Mouse (Mus musculus) layer of hippocampus, adult 9-10 months (tissue): ENCODE data around the gene Pde5a.

Experiments used
- DNase-seq: peaks from one replicate; pipeline ENCODE4 v3.0.0; 2022; ENCODE audit warnings: low spot score

Pde5a gene

DNA sequence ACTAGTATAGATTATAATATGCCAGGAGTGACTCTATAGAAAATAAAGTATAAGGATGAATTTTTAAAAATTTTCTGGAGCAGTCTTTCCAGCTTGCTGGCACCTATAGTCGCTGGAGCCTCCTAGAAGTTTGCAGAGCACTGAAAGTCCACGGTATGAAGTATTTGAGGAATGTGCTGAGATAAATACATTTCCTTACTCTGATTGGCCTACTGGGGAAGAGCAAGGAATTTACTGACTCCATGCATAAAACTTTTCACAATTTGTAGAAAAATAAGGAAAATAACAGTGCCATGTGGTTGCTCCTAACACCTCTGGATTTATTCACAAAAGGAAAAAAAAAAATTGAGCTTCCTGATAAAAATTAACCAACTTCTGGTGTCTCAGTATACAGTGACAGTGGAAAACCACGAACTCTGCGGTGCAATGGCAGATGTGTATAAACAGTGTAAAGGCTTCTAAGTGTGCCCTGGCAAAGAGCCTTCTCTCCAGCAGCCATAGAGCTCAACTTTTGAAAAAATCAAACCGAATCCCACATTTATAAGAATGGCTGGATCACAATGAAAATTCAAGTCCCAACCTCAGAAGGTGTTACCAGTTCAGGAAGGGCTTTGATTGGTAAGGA lies 119.8 kb downstream of the Pde5a start:
- DNase-seq, result no peak

DNA sequence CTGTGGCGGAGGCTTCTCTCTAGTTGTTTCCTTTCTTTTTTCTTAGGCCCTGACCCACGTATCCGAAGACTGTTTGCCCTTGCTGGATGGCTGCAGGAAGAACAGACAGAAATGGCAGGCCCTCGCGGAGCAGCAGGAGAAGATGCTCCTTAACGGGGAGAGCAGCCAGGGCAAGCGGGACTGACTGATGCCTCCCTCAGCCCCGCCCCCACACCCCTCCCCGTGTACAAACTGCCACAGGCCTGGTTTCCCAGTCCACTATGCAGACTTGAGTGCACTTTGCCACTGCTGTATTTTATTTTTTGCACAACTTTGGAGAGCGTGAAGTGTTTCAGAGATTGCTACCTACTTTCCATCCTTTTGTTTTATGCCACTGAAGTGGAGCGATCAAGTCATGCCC lies 126.4 kb downstream of the Pde5a start:
- DNase-seq, result no peak

DNA sequence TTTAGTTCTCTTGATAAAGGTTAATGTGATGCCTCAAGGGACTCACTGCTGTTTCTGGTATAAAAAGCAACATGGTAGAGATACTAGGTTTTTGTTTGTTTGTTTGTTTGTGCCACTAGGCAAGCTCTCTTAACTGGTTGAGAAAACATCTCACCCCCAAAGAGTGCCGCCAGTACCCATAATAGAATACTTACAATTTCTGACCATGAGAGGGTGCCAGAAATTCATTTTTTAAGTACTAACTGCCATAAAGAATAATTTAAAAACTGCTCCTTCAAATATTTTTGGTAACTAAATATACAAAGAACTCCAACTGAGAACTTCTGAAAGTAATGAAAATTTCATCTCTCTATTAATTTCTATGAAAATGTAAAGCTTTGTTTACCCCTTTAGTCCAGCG lies 131.1 kb downstream of the Pde5a start:
- no peak for DNase-seq

DNA sequence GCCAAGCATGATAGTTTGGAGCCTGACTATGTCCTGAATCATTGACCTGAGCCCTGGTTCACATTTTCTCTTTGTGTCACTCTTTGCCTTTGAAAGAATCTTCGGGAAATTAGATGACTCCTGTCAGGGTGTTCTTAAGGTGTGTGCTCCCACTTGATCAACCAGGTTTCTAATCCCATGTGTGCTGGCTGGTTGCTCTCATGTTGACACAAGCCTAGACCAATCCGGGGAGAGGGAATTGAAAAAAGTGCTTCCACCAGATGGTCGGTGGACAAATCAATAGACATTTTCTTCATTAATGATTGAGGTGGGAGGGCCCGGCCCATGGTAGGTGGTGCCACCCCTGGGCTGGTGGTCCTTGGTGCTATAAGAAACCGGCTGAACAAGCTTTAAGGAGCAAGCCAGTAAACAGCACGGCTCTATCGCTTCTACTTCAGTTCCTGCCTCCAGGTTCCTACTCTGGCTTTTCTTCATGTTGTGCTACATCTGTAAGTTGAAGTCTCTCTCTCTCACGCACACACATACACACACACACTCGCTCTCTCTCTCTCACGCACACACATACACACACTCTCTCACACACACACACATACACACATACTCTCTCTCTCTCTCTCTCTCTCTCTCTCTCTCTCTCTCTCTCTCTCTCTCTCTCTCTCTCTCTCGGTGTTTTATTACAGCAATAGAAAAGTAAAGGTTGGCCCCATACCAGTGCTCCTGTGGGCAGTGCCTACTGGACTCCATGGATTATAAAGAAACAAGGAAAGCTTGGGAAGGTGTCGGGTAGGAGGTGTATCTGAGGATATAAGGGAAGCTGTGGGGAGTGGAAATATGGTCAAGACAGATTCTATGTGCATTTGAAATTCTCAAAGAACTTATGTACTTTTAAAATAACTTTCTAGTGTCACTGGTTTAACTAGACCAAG lies 132.1 kb downstream of the Pde5a start:
- no peak for DNase-seq

DNA sequence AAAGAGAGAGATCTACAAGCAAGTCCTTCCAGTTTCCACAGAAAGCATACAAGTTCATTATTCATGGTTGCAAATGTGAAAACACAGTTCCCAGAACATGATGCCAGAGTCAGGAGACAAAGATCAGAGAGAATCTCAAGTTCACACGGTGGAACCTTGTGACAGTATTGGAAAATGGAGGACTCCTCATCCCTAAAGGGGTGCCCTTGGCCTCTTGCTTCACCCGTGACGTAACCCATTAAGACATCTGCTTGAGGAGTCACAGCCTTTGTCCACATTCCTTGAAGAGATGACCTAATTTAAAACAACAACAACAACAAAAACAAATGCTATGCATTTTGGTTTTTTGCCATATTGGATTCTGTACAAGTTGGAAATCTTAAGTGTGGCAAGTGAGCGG lies 136.3 kb downstream of the Pde5a start:
- no peak for DNase-seq

DNA sequence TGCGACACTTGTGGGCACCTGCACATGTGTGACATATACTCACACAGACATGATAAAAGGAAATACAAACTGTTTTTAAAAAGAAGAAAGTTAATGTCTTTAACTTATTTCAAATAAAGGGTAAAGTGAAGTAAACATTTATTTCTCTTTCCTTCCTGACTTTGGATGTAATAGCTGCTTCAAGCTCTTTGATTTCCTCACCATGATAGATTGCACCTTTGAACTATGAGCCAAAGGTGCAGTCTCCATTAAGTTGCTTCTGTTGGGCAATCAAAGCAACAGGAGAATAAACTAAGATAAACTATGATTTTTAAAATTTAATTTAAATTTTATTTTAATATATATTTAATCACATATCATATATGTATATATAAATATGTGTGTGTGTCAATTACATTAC lies 139.5 kb downstream of the Pde5a start:
- no peak for DNase-seq

DNA sequence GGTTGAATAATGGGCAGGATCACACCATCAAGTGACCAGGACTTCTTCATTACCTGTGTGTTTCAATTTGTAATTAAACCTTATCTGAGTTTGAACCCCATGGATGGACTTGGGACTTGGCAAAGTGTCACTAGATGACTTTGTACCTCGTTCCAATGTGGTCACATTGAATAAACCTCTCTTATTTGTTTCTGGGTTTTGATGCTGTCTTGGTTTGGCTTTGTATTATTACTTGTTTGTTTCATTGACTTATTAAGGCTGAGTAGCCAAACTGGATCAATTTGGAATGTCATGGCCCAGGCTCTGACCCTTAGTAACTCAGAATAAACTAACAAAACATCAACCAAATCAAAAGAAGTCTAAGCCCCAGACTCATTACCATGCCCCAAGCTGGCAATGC lies 142.8 kb downstream of the Pde5a start:
- no peak for DNase-seq

DNA sequence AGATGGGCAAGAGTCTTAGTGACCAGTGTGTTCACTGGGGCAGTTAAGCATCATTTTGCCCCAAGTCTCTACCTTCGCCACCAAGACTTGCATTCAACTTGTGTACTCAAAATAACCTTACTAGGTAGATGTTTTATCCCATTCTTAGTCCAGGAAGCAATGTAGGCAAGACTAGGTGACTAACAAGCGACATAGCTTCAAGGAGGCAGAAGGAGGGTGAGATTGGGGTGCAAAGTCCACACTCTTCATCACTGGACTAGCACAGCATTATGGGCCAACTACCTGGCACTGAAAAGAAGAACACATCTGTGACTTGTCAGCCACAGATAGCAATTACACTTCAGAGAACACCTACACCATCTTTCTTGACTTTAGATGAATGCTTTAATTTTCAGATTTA lies 148.1 kb downstream of the Pde5a start:
- DNase-seq, result no peak

DNA sequence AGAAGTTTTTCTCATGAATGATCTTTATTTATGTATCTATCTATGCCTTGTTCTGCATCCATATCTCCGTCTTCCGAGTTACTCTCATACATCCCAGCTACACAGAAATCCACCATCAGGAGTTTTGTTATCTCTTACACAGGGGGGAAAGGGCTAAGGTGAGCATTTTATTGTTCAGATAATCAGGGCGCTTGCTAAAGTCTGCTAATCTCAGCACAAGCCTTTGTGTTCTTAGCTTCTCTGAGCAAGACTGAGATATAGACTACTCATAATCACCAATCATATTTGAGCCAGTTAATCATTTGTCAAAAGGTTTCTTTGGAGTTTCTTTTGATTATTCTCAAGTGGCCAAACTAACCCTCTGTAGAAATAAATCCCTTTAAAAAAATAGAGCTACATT lies 148.8 kb downstream of the Pde5a start:
- no peak for DNase-seq

DNA sequence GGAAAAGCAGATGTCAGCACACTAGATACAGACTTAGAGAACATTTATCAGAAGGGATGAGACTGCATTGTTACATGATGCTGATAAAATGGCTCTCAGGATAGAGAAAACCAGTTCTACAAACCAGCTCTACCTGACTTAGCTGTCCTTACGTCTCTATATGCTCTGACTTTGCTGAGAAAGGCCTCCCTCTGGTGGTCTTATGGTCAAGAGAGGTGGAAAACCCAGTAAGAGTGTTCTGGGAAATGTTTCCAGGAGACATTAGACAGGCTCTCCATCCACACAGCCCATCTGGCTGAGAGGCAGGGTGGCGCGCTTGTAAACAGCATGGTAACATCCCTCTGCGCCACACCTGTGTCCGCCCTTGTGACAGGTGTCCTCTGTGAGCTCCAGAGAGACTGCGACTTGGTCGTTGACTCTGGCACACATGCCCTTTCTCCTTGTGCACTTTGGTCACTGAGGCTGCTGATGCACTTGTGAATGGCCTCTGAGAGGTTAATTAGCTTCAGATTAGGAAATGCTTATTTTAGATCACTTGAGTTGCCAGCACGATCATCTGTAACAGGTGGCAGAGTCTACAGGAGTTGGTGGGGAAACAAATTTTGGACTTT lies 150.1 kb downstream of the Pde5a start:
- no peak for DNase-seq

DNA sequence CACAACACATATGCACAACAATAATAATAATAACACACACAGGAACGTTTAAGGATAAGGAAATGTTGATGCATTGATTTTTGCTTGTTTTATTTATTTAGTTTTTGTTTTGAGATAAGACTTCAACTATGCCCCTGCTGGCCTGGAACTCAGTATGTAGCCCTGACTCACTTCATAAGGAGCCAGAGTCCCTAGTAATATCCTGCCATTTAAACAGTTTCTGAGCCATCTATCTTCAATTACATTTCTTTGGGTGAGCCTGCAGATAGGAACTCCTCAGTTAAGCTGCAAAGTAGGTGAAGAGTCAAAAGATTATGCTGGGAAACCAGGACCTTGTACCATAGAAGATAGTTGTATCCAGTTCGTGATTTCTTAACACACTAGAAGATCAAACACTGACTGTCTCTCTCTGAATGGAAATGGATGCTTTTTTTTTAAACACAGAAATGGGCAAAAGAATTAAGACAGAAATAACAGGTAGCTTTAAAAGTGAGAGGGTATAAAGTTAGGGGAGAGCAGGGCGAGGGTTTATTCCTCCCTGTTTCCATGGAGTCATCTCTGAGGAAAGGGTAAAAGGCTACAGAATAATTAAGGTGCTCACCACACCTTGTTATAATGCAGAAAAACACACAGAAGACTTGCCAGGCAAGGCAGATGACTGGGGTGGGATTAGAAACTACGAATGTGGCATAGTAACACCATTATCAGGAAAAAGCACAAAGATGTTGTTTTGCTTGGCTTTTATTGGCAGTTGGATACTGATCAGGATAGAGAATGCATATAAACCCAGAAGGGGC lies 159.0 kb downstream of the Pde5a start:
- DNase-seq, result no peak

DNA sequence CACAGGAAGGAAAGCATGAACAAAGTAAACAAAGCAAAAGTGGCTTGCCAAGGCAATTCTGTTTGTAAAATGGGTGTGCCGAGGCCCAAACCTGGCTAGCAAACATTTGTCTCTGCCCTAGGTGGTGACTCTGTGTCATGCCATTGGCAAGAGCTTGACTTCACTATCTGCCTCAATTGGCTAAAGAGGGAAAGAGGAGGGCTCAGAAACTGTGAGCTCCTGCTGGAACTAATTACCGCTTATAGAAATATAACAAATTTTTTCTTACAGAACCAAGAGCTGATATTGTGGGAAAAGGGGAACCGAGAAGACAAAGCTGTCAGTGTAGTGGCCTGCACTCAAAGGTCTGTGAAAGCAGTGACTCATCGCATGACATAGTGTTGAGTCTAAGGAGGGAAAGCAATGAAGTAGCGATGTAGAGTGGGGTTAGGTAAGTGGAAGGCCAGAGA lies 159.6 kb downstream of the Pde5a start:
- DNase-seq, result no peak

DNA sequence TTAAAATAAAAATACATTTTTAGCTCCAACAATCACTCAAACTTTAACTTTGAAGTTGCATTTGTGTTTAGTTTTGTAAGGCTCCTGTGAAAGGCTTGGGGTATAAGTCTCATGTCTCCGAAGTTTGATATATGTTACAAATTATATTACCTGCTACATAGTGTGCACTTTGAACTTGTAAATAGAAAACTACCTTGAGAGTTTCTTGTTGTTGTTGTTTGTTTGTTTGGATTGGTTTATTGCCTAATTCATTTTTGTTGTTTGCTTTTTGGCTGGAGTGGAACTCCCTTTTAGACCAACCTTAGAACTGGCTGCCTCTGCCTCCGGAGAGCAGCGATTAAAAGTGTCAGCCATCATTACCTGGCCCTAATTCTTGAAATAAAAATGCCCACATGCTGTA lies 166.0 kb downstream of the Pde5a start, which contains the start of gene Fabp2:
Gene Fabp2, plus strand, starts transcription at position 301 of the 400 bp plus-strand sequence.
- no peak for DNase-seq

DNA sequence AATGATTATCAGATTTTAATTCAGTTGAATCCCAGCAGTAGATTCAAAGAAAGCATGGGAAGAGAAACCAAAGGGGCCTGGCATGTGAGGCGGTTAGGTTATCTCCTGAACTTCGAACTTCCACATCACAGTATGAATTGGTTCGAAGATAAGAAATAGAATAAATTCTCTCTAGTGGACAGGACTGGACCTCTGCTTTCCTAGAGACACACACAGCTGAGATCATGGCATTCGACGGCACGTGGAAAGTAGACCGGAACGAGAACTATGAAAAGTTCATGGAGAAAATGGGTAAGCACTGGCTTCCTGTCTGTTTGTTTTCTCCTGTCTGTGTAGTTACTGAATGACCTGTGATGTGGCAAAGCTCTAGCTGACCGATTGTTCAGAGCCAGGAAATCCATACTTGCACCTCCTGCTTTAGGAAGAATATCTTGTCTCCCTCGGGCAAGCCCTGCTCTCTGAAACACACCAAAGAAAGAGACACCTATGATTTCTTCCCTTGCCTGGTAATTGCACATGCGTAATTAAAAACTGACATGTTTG lies 166.5 kb downstream of the Pde5a start:
- no peak for DNase-seq

DNA sequence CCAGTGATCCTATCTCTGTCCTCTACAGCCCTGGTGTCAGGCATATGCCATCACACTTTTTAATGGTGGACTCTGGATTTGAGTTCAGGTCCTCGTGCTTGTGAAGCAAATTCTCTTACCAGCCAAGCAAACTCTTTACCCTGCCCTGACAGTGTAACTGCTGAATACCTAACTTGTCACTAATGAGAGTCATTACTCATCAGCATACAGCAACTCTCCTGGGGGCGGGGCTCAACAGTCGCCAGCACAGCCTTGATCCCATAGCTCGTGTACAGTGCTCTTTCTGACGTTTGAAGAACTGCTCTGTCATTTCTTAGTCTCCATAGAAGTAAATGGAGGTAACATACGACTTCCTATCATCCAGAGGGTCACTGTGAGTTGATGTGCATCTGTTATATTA lies 169.5 kb downstream of the Pde5a start:
- no peak for DNase-seq

DNA sequence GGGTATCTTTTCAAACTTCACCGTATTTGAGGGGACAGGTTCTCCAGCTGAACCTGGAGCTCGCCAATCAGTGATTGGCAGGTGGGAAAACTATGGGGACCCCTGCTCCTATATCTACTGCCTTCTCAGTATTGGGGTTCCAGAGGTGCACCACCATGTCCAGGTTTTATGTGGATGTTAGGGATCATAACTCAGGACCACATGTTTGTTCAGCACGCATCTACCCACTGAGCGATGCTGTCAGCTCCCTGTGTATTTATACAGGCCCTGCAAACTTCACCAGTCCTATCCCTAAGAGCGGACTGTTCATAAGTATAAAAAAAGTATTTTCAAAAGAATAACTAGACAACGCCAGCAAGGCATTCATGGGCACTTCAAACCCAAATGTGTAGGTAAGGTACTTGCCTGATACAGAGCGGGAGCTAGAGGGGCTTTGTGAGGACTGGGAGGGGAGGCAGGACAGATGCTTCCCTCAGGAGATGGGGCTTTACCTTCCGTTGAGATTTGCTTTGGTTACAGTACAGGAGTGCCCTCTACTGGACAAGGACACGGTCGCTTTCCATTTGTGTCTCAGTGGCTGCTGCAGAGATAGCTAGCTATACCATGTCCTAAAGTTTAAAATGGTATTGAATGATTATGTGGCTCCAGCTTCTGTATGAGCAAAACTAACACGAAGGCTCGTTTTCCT lies 175.1 kb downstream of the Pde5a start:
- DNase-seq, result no peak

DNA sequence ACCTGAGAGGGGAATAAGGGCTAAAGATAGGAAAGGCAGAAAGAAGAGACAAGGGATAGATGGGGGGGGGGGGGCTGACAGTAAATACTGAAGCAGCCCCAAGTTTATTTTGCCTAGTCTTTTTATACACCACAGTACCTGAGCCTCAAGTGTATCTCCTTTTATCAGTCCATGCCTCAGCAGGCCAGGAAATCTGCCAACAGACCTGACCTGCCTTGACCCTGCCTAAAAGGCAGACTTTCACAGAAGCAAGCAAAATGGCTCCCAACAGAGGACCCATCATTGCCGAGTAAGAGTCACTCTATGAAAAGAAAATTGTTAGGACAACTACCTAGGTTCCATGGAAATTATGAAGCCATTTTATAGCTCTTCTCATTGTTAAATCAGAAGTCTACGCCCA lies 179.1 kb downstream of the Pde5a start:
- no peak for DNase-seq
